Mouse (Mus musculus): ENCODE data around the gene Ptprg. TPM values are rescaled to one million over a fixed set of nuclear protein-coding genes. Genes with fewer than 3 reads are reported as not detected.
A peak's percentile ranks its signal among the peaks of the same experiment; 100 is the strongest.

Gene Ptprg
- 47.3 and 47.5 TPM in 2 replicates for polyA plus RNA-seq (2015; fragmentation: Nextera tagmentation; extraction: Ambion mirVana)

GRCm38 (mm10) chr14:11553273-11553665 is at the start of gene Ptprg:
TSS of gene Ptprg (plus strand) at chr14:11553532.
- peak within 1 kb of the TSS; percentile 85 for H3K4me3 ChIP-seq
- H3K27me3 ChIP-seq = no peaks in the 10 kb centered on the region
- no peaks in the 10 kb centered on the region for H3K36me3 ChIP-seq
- H3K9me3 ChIP-seq = no peaks in the 10 kb centered on the region
- peak within 1 kb of the TSS; percentile 82 for H3K4me2 ChIP-seq
- H3K4me1 ChIP-seq (replicated peaks) = peaks cover 31% of the 10 kb centered on the region
- under 1% methylated on average over 40 of the region's 40 CpGs for WGBS
- H3K9ac ChIP-seq = peak within 1 kb of the TSS; percentile 95
- peak within 1 kb of the TSS; percentile 97 for H3K27ac ChIP-seq
- peak; percentile 91 for ATAC-seq (ENCODE audit: low FRiP score)

GRCm38 (mm10) chr14:11503803-11504365 is 49.4 kb upstream of the Ptprg start:
- Histone ChIP-seq H3K9ac (no peak overlapping the region), H3K9me3 (no peaks in the 10 kb centered on the region), H3K4me1 (replicated peaks) (no peaks in the 10 kb centered on the region), H3K27ac (no peak overlapping the region), H3K27me3 (no peaks in the 10 kb centered on the region), H3K4me2 (no peak overlapping the region), H3K4me3 (no peak overlapping the region), H3K36me3 (no peaks in the 10 kb centered on the region)
- 67% methylated on average over 7 of the region's 7 CpGs for WGBS
- ATAC-seq (ENCODE audit: low FRiP score) = no peak

DNA sequence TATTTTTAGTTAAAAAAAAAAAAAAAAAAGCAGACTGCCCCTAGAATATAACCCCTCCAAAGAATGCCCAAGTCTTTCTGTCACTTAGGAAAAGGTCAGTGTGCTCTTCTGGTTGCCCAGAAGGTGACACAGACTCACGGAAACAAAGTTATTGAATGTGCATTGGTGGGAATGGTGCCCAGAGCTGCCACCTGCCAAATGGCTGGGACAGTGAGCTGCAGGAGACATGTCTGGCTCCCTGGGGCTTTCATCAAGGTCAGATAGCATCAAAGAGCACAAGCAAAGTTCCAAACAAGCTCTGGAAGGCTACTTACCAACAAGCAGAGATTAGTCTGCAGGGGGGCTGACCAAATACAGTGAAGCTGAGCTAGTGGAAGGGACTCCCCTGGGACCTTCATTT is 43.2 kb upstream of the Ptprg start:
- Histone ChIP-seq H3K9ac (no peak overlapping the region), H3K4me1 (replicated peaks) (no peaks in the 10 kb centered on the region), H3K4me2 (no peak overlapping the region), H3K4me3 (no peak overlapping the region), H3K36me3 (no peaks in the 10 kb centered on the region), H3K27me3 (no peaks in the 10 kb centered on the region), H3K27ac (no peak overlapping the region), H3K9me3 (no peaks in the 10 kb centered on the region)
- no peak for ATAC-seq (ENCODE audit: low FRiP score)
- 72% methylated on average over 1 of the region's 1 CpGs for WGBS

- no peaks in the 10 kb centered on the region for H3K27me3 ChIP-seq
- H3K9me3 ChIP-seq = no peaks in the 10 kb centered on the region
- WGBS = 93% methylated on average over 2 of the region's 2 CpGs
- H3K36me3 ChIP-seq = no peaks in the 10 kb centered on the region
- H3K9ac ChIP-seq = no peak overlapping the region
- no peak overlapping the region for H3K4me3 ChIP-seq
- H3K27ac ChIP-seq = no peak overlapping the region
- ATAC-seq (ENCODE audit: low FRiP score) = no peak
- no peaks in the 10 kb centered on the region for H3K4me1 ChIP-seq (replicated peaks)
- H3K4me2 ChIP-seq = no peak overlapping the region
These were observed 34.2 kb upstream of the Ptprg start for GRCm38 (mm10) chr14:11519171-11519570.

DNA sequence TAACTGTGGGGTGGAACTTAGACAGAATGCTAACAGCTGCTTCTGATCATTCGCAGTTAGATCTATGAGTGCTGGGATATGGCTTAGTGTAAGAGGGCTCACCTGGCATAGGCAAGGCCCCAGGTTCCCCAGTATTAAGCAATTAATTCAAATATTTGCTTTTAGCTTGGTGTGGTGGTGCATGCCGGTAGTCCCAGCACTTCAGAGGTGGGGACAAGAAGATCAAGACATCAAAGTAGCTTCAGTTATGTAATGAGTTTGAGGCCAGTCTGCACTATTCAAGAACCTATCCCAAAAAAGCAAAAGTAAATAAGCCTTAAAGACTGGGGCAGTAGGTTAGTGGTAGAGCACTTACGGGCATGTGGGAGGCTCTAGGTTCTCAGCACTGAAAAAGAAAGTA is 30.3 kb upstream of the Ptprg start:
- 95% methylated on average over 3 of the region's 3 CpGs for WGBS
- H3K4me3 ChIP-seq = no peak overlapping the region
- no peaks in the 10 kb centered on the region for H3K27me3 ChIP-seq
- no peaks in the 10 kb centered on the region for H3K36me3 ChIP-seq
- H3K4me1 ChIP-seq (replicated peaks) = no peaks in the 10 kb centered on the region
- H3K27ac ChIP-seq = no peak overlapping the region
- ATAC-seq (ENCODE audit: low FRiP score) = no peak
- no peak overlapping the region for H3K4me2 ChIP-seq
- no peak overlapping the region for H3K9ac ChIP-seq
- H3K9me3 ChIP-seq = no peaks in the 10 kb centered on the region

DNA sequence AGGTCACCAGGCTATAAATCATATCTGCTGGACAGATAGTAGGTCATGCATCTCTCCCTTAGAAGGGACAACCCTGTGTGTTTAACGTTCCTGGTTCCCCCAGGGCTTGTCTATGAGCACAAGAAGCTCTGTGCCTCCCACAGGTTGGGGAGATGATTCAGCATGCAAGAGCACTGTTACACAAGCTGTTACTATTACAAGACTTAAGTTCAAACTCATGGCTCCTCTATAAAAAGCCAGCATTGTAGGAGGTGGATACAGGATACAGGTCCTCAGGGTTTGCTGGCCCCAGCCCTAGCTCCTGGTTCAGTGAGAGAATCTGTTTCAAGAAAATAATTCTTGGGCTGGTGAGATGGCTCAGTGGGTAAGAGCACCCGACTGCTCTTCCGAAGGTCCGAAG is 23.7 kb upstream of the Ptprg start:
- Histone ChIP-seq H3K4me1 (replicated peaks) (peaks cover 11% of the 10 kb centered on the region), H3K4me2 (no peak overlapping the region), H3K4me3 (no peak overlapping the region), H3K36me3 (no peaks in the 10 kb centered on the region), H3K9me3 (no peaks in the 10 kb centered on the region), H3K27me3 (no peaks in the 10 kb centered on the region), H3K9ac (no peak overlapping the region), H3K27ac (no peak overlapping the region)
- no peak for ATAC-seq (ENCODE audit: low FRiP score)
- WGBS = 93% methylated on average over 4 of the region's 4 CpGs

GRCm38 (mm10) chr14:11534456-11534855 is 18.9 kb upstream of the Ptprg start:
- Histone ChIP-seq H3K4me2 (no peak overlapping the region), H3K9ac (peak overlapping the region; percentile 5; the same call in 1 of the 2 replicates), H3K4me3 (no peak overlapping the region), H3K27me3 (no peaks in the 10 kb centered on the region), H3K4me1 (replicated peaks) (peaks cover 14% of the 10 kb centered on the region), H3K9me3 (no peaks in the 10 kb centered on the region), H3K27ac (no peak overlapping the region), H3K36me3 (no peaks in the 10 kb centered on the region)
- 15% methylated on average over 1 of the region's 1 CpGs for WGBS
- peak; percentile 55 for ATAC-seq (ENCODE audit: low FRiP score)

GRCm38 (mm10) chr14:11536121-11536520 is 17.2 kb upstream of the Ptprg start:
- H3K9me3 ChIP-seq = no peaks in the 10 kb centered on the region
- no peak overlapping the region for H3K4me2 ChIP-seq
- no peaks in the 10 kb centered on the region for H3K36me3 ChIP-seq
- ATAC-seq (ENCODE audit: low FRiP score) = no peak
- H3K4me3 ChIP-seq = no peak overlapping the region
- peaks cover 11% of the 10 kb centered on the region for H3K4me1 ChIP-seq (replicated peaks)
- H3K27me3 ChIP-seq = no peaks in the 10 kb centered on the region
- no peak overlapping the region for H3K9ac ChIP-seq
- WGBS = 80% methylated on average over 5 of the region's 5 CpGs
- no peak overlapping the region for H3K27ac ChIP-seq

GRCm38 (mm10) chr14:11551892-11552291 is 1.4 kb upstream of the Ptprg start:
- peaks cover 18% of the 10 kb centered on the region for H3K4me1 ChIP-seq (replicated peaks)
- peak overlapping the region; percentile 85 for H3K4me3 ChIP-seq
- no peak overlapping the region for H3K27ac ChIP-seq
- H3K36me3 ChIP-seq = no peaks in the 10 kb centered on the region
- H3K9me3 ChIP-seq = no peaks in the 10 kb centered on the region
- WGBS = 31% methylated on average over 11 of the region's 11 CpGs
- H3K27me3 ChIP-seq = no peaks in the 10 kb centered on the region
- peak overlapping the region; percentile 95 for H3K9ac ChIP-seq
- peak overlapping the region; percentile 82 for H3K4me2 ChIP-seq
- no peak for ATAC-seq (ENCODE audit: low FRiP score)

- WGBS = under 1% methylated on average over 33 of the region's 33 CpGs
- peak; percentile 34 for ATAC-seq (ENCODE audit: low FRiP score)
- peak overlapping the region; percentile 85 for H3K4me3 ChIP-seq
- H3K9ac ChIP-seq = peak overlapping the region; percentile 95
- peaks cover 26% of the 10 kb centered on the region for H3K4me1 ChIP-seq (replicated peaks)
- no peaks in the 10 kb centered on the region for H3K27me3 ChIP-seq
- no peaks in the 10 kb centered on the region for H3K36me3 ChIP-seq
- H3K4me2 ChIP-seq = peak overlapping the region; percentile 82
- no peaks in the 10 kb centered on the region for H3K9me3 ChIP-seq
- H3K27ac ChIP-seq = peak overlapping the region; percentile 97
These were observed 635 bp upstream of the Ptprg start for GRCm38 (mm10) chr14:11552521-11553272.

DNA sequence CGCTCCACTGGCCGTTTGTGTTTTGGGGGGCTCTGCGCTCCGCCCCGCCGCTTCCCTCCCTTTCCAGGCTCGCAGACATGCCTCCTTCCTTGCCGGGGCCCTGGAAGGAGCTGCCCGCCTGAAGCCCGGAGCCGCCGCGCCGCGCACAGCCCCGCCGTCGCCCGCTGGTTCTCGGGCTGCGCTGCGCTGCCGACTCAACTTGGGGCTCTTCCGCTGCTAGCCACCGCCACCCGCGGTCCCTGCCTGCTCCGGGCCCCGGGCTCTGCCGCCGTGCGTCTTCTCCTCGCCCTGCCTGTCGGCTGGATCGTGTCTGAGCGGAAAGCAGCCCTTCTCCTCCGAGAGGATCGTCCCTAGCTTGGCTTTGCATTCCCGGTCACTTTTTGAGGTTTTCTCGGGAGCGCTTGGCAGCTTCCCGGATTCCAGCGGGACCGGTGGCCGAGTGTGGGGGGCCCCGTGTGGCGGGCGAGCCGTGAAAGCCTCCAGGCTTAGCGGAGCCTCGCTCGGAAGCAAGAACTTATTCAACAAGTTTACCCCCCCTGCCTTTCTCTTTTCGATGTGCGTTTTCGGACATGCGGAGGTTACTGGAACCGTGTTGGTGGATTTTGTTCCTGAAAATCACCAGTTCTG is 460 bp downstream of the Ptprg start:
- peak overlapping the region; percentile 97 for H3K27ac ChIP-seq
- WGBS = under 1% methylated on average over 57 of the region's 57 CpGs
- no peaks in the 10 kb centered on the region for H3K27me3 ChIP-seq
- no peaks in the 10 kb centered on the region for H3K9me3 ChIP-seq
- H3K4me3 ChIP-seq = peak overlapping the region; percentile 85
- H3K4me1 ChIP-seq (replicated peaks) = peaks cover 32% of the 10 kb centered on the region
- H3K9ac ChIP-seq = peak overlapping the region; percentile 95
- no peaks in the 10 kb centered on the region for H3K36me3 ChIP-seq
- ATAC-seq (ENCODE audit: low FRiP score) = peak; percentile 55
- peak overlapping the region; percentile 82 for H3K4me2 ChIP-seq

GRCm38 (mm10) chr14:11554306-11555041 is 1.1 kb downstream of the Ptprg start:
- Histone ChIP-seq H3K27me3 (no peaks in the 10 kb centered on the region), H3K4me3 (peak overlapping the region; percentile 85), H3K36me3 (no peaks in the 10 kb centered on the region), H3K9me3 (no peaks in the 10 kb centered on the region), H3K27ac (peak overlapping the region; percentile 97), H3K4me1 (replicated peaks) (peaks cover 32% of the 10 kb centered on the region), H3K4me2 (peak overlapping the region; percentile 82), H3K9ac (peak overlapping the region; percentile 95)
- peak; percentile 52 for ATAC-seq (ENCODE audit: low FRiP score)
- under 1% methylated on average over 45 of the region's 46 CpGs for WGBS
